Mouse (Mus musculus) MEL (cell line): Measurements from ENCODE around the gene Nme7.

Experiments used
- CTCF ChIP-seq, 3 experiments: IDR thresholded peaks in 2 of 3; conservative IDR thresholded peaks in 1 of 3; 2 replicates each; pipeline ENCODE4 v1.5.1; 2011 to 2012; ENCODE audit warnings: low read length in 3 of 3, low read depth in 2 of 3, mild to moderate bottlenecking in 2 of 3, improper control_type of control experiment in 1 of 3, inconsistent platforms in 1 of 3, mixed read lengths in 1 of 3, moderate library complexity in 1 of 3; ENCODE audit not compliant: control insufficient read depth in 1 of 3, insufficient read depth in 1 of 3, poor library complexity in 1 of 3, severe bottlenecking in 1 of 3
- EP300 ChIP-seq, 2 experiments: IDR thresholded peaks; 2 replicates each; pipeline ENCODE4 v1.6.1; 2011; ENCODE audit warnings: improper control_type of control experiment in 2 of 2, low read length in 2 of 2, low read depth in 1 of 2, mild to moderate bottlenecking in 1 of 2
- MXI1 ChIP-seq: IDR thresholded peaks from 2 replicates; pipeline ENCODE4 v1.6.1; 2011; ENCODE audit warnings: mild to moderate bottlenecking, low read depth, low read length, improper control_type of control experiment
- MYC ChIP-seq: IDR thresholded peaks from 2 replicates; pipeline ENCODE4 v1.6.1; 2011; ENCODE audit warnings: low read depth, mild to moderate bottlenecking, low read length, improper control_type of control experiment, moderate library complexity
- NELFE ChIP-seq: IDR thresholded peaks from 2 replicates; pipeline ENCODE4 v1.6.1; 2011; ENCODE audit warnings: low read depth, low read length, improper control_type of control experiment
- POLR2A ChIP-seq, 2 experiments: IDR thresholded peaks; 2 replicates each; pipeline ENCODE4 v1.6.1; 2011 to 2012; ENCODE audit warnings: low read length in 2 of 2, mild to moderate bottlenecking in 2 of 2, control low read depth in 1 of 2, improper control_type of control experiment in 1 of 2, low read depth in 1 of 2, moderate library complexity in 1 of 2; ENCODE audit not compliant: control insufficient read depth in 1 of 2, insufficient read depth in 1 of 2, poor library complexity in 1 of 2
- POLR2AphosphoS2 ChIP-seq: IDR thresholded peaks from 2 replicates; pipeline ENCODE4 v1.6.1; 2011; ENCODE audit warnings: low read length, improper control_type of control experiment
- SIN3A ChIP-seq: IDR thresholded peaks from 2 replicates; pipeline ENCODE4 v1.6.1; 2012; ENCODE audit warnings: low read length, improper control_type of control experiment, inconsistent platforms
- TAL1 ChIP-seq: IDR thresholded peaks from 2 replicates; pipeline ENCODE4 v1.6.1; 2012; ENCODE audit warnings: mild to moderate bottlenecking, inconsistent platforms, low read length, moderate library complexity, mixed read lengths
- UBTF ChIP-seq: IDR thresholded peaks from 2 replicates; pipeline ENCODE4 v1.6.1; 2012; ENCODE audit warnings: low read depth, mild to moderate bottlenecking, inconsistent platforms, low read length, improper control_type of control experiment, moderate library complexity, borderline replicate concordance; ENCODE audit not compliant: insufficient read depth

GRCm38 (mm10) chr1:164453146-164453545 is 149.2 kb downstream of the Nme7 start:
- no peak for TF ChIP-seq SIN3A
- no peak for TF ChIP-seq CTCF (IDR thresholded peaks at IDR 0.05 in 2 of 3, conservative IDR thresholded peaks at IDR 0.05 in 1 of 3; ENCODE audit: control insufficient read depth in 1 of 3, insufficient read depth in 1 of 3, low read depth in 2 of 3, low read length in 3 of 3, poor library complexity in 1 of 3, severe bottlenecking in 1 of 3)
- no peak for TF ChIP-seq POLR2A (IDR thresholded peaks at IDR 0.05; ENCODE audit: control insufficient read depth in 1 of 2, insufficient read depth in 1 of 2, low read depth in 1 of 2, low read length in 2 of 2, poor library complexity in 1 of 2)
- no peak for TF ChIP-seq UBTF
- TF ChIP-seq TAL1 = no peak
- TF ChIP-seq MXI1 = no peak
- TF ChIP-seq MYC = no peak
- TF ChIP-seq NELFE = no peak
- no peak for TF ChIP-seq POLR2AphosphoS2
- no peak for TF ChIP-seq EP300 (IDR thresholded peaks at IDR 0.05; ENCODE audit: low read depth in 1 of 2, low read length in 2 of 2)
